Mouse (Mus musculus): ENCODE data around the gene 1110057P08Rik. TPM values are rescaled to one million over a fixed set of nuclear protein-coding genes. Genes with fewer than 3 reads are reported as not detected.
"Not testable (repeated sequence)": the region's sequence is repeated elsewhere in the genome, so short reads cannot be mapped to it uniquely, and the experiment has no call there.

Gene 1110057P08Rik
- total RNA-seq (2014; rRNA removed) (not detected in 2 replicates), polyA plus RNA-seq (2012; rRNA removed) (not detected in 2 replicates)

DNA sequence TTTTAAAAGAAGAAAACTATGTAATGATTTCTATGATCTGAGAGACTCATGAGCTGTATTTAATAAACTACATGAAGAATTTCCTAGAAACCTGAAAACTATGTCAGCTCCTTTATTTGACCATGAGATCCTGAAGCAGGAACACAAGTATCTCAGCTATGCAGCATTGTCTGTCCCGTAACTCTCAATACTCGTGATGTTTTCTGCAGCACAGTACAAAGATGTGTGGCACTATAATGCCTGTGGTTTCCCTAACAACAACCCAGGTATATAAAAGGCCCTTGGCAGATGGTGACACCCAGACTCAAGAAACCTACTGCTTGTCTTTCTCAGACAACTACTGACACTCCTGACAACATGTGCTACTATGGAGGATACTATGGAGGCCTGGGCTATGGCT, at the start of gene 1110057P08Rik:
TSS of gene 1110057P08Rik (plus strand) at position 301 of the 400 bp plus-strand sequence.
- no peaks in the 10 kb centered on the region for H3K36me3 ChIP-seq (ENCODE audit: control insufficient read depth, insufficient read depth, low read length)
- 59% methylated on average over 2 of the region's 2 CpGs for WGBS

GRCm38 (mm10) chr16:89140551-89140950, 34.0 kb upstream of the 1110057P08Rik start, which contains the start of gene Gm6358:
TSS of gene Gm6358 (plus strand) at chr16:89140851.
- WGBS: 79% methylated on average over 1 of the region's 1 CpGs
- no peak for DNase-seq (ENCODE audit: extremely low read depth, low read depth, low spot score)
- H3K9ac ChIP-seq (ENCODE audit: low read depth, low read length): no peak within 1 kb of the TSS
- no peak within 1 kb of the TSS for H3K27ac ChIP-seq (replicated peaks; ENCODE audit: insufficient read depth, low read depth, low read length)
- H3K79me2 ChIP-seq (ENCODE audit: control insufficient read depth, insufficient read depth, low read length): no peaks in the 10 kb centered on the region
- H3K4me1 ChIP-seq (ENCODE audit: control insufficient read depth, insufficient read depth, low read length): no peaks in the 10 kb centered on the region
- H3K36me3 ChIP-seq (ENCODE audit: control insufficient read depth, insufficient read depth, low read length): no peaks in the 10 kb centered on the region
- H3K4me3 ChIP-seq (ENCODE audit: insufficient read depth, low read depth, low read length): no peak within 1 kb of the TSS
- no peaks in the 10 kb centered on the region for H3K27me3 ChIP-seq (ENCODE audit: control insufficient read depth, insufficient read depth, low read length)
- no peak for TF ChIP-seq POLR2A (IDR thresholded peaks at IDR 0.05; ENCODE audit: extremely low read depth, insufficient read depth, low read length)
- TF ChIP-seq CTCF (IDR thresholded peaks at IDR 0.05; ENCODE audit: low read depth, low read length): no peak

More for the DNA sequence above, at the start of gene 1110057P08Rik:
- Histone ChIP-seq H3K9ac (ENCODE audit: low read depth, low read length) (no peak within 1 kb of the TSS), H3K79me2 (ENCODE audit: control insufficient read depth, insufficient read depth, low read length) (no peaks in the 10 kb centered on the region), H3K27me3 (ENCODE audit: control insufficient read depth, insufficient read depth, low read length) (no peaks in the 10 kb centered on the region), H3K4me3 (ENCODE audit: insufficient read depth, low read depth, low read length) (no peak within 1 kb of the TSS), H3K27ac (replicated peaks; ENCODE audit: insufficient read depth, low read depth, low read length) (no peak within 1 kb of the TSS), H3K4me1 (ENCODE audit: control insufficient read depth, insufficient read depth, low read length) (no peaks in the 10 kb centered on the region)
- no peak for DNase-seq (ENCODE audit: extremely low read depth, low read depth, low spot score)
- TF ChIP-seq POLR2A (IDR thresholded peaks at IDR 0.05; ENCODE audit: extremely low read depth, insufficient read depth, low read length): no peak
- no peak for TF ChIP-seq CTCF (IDR thresholded peaks at IDR 0.05; ENCODE audit: low read depth, low read length)

DNA sequence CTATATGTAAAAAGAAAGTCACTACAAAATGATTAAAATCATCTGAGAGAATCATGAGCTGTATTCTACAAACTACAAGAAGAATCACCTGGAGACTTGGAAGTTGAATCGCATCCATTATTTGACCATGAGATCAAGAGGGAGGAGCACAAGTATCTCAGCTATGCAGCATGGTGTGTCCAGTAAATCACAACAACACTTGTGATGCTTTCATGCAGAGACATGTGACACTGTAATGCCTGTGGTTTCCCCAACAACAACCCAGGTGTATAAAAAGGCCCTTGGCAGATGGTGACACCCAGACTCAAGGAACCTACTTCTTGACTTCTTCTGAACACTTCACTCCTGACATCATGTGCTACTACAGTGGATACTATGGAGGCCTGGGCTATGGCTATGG, 23.7 kb upstream of the 1110057P08Rik start, which contains the start of gene Gm10061:
TSS of gene Gm10061 (plus strand) at position 301 of the 400 bp plus-strand sequence.
- Histone ChIP-seq H3K4me3 (ENCODE audit: insufficient read depth, low read depth, low read length) (no peak within 1 kb of the TSS), H3K9ac (ENCODE audit: low read depth, low read length) (no peak within 1 kb of the TSS), H3K79me2 (ENCODE audit: control insufficient read depth, insufficient read depth, low read length) (no peaks in the 10 kb centered on the region), H3K27me3 (ENCODE audit: control insufficient read depth, insufficient read depth, low read length) (no peaks in the 10 kb centered on the region), H3K36me3 (ENCODE audit: control insufficient read depth, insufficient read depth, low read length) (no peaks in the 10 kb centered on the region), H3K4me1 (ENCODE audit: control insufficient read depth, insufficient read depth, low read length) (no peaks in the 10 kb centered on the region), H3K27ac (replicated peaks; ENCODE audit: insufficient read depth, low read depth, low read length) (no peak within 1 kb of the TSS)
- TF ChIP-seq CTCF (IDR thresholded peaks at IDR 0.05; ENCODE audit: low read depth, low read length) (no peak), POLR2A (IDR thresholded peaks at IDR 0.05; ENCODE audit: extremely low read depth, insufficient read depth, low read length) (no peak)
- DNase-seq (ENCODE audit: extremely low read depth, low read depth, low spot score): no peak
- 92% methylated on average over 1 of the region's 1 CpGs for WGBS

DNA sequence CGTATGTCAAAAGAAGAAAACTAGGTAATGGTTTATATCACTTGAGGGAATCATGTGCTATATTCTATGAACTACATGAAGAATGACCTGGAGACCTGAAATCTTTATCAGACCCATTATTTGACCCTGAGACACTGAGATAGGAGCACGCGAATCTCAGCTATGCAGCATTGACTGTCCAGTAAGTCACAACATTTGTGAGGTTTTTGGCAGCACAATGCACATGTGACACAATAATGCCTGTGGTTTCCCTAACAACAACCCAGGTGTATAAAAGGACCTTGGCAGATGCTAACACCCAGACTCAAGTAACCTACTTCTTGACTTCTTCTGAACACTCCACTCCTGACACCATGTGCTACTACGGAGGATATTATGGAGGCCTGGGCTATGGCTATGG, 16.9 kb upstream of the 1110057P08Rik start, which contains the start of gene Gm9789:
TSS of gene Gm9789 (plus strand) at position 301 of the 400 bp plus-strand sequence.
- no peak within 1 kb of the TSS for H3K9ac ChIP-seq (ENCODE audit: low read depth, low read length)
- WGBS: 77% methylated on average over 4 of the region's 4 CpGs
- no peak for DNase-seq (ENCODE audit: extremely low read depth, low read depth, low spot score)
- H3K27ac ChIP-seq (replicated peaks; ENCODE audit: insufficient read depth, low read depth, low read length): no peak within 1 kb of the TSS
- H3K4me1 ChIP-seq (ENCODE audit: control insufficient read depth, insufficient read depth, low read length): no peaks in the 10 kb centered on the region
- H3K79me2 ChIP-seq (ENCODE audit: control insufficient read depth, insufficient read depth, low read length): no peaks in the 10 kb centered on the region
- H3K36me3 ChIP-seq (ENCODE audit: control insufficient read depth, insufficient read depth, low read length): no peaks in the 10 kb centered on the region
- TF ChIP-seq POLR2A (IDR thresholded peaks at IDR 0.05; ENCODE audit: extremely low read depth, insufficient read depth, low read length) (no peak), CTCF (IDR thresholded peaks at IDR 0.05; ENCODE audit: low read depth, low read length) (no peak)
- H3K27me3 ChIP-seq (ENCODE audit: control insufficient read depth, insufficient read depth, low read length): no peaks in the 10 kb centered on the region
- H3K4me3 ChIP-seq (ENCODE audit: insufficient read depth, low read depth, low read length): no peak within 1 kb of the TSS

DNA sequence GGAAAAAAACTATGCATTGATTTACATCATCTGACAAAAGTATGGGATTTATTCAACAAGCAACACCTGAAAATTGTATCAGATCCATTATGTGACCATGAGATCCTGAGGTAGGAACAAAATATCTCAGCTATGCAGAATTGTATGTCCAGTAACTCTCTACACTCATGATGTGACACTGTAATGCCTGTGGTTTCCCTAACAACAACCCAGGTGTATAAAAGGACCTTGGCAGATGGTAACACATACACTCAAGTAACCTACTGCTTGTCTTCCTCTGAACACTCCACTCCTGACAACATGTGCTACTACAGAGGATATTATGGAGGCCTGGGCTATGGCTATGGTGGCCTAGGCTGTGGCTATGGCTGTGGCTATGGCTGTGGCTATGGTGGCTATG, 5.3 kb upstream of the 1110057P08Rik start, which contains the start of gene Gm7735:
TSS of gene Gm7735 (plus strand) at position 301 of the 400 bp plus-strand sequence.
- H3K4me3 ChIP-seq (ENCODE audit: insufficient read depth, low read depth, low read length); H3K36me3 ChIP-seq (ENCODE audit: control insufficient read depth, insufficient read depth, low read length); H3K79me2 ChIP-seq (ENCODE audit: control insufficient read depth, insufficient read depth, low read length); H3K4me1 ChIP-seq (ENCODE audit: control insufficient read depth, insufficient read depth, low read length); H3K27ac ChIP-seq (replicated peaks; ENCODE audit: insufficient read depth, low read depth, low read length); H3K9ac ChIP-seq (ENCODE audit: low read depth, low read length); DNase-seq (ENCODE audit: extremely low read depth, low read depth, low spot score); H3K27me3 ChIP-seq (ENCODE audit: control insufficient read depth, insufficient read depth, low read length): not testable (repeated sequence)

- no peak overlapping the region for H3K4me3 ChIP-seq (ENCODE audit: insufficient read depth, low read depth, low read length)
- no peak for DNase-seq (ENCODE audit: extremely low read depth, low read depth, low spot score)
- TF ChIP-seq CTCF (IDR thresholded peaks at IDR 0.05; ENCODE audit: low read depth, low read length) (no peak), POLR2A (IDR thresholded peaks at IDR 0.05; ENCODE audit: extremely low read depth, insufficient read depth, low read length) (no peak)
- no peak overlapping the region for H3K9ac ChIP-seq (ENCODE audit: low read depth, low read length)
- no peak overlapping the region for H3K27ac ChIP-seq (replicated peaks; ENCODE audit: insufficient read depth, low read depth, low read length)
- no peaks in the 10 kb centered on the region for H3K36me3 ChIP-seq (ENCODE audit: control insufficient read depth, insufficient read depth, low read length)
- WGBS: 71% methylated on average over 4 of the region's 4 CpGs
- H3K79me2 ChIP-seq (ENCODE audit: control insufficient read depth, insufficient read depth, low read length): no peaks in the 10 kb centered on the region
- no peaks in the 10 kb centered on the region for H3K27me3 ChIP-seq (ENCODE audit: control insufficient read depth, insufficient read depth, low read length)
- no peaks in the 10 kb centered on the region for H3K4me1 ChIP-seq (ENCODE audit: control insufficient read depth, insufficient read depth, low read length)
These were observed 14.1 kb downstream of the 1110057P08Rik start for GRCm38 (mm10) chr16:89188621-89189020.

All from liver, adult 2 months (tissue).